Mouse (Mus musculus): ENCODE results near the gene Olfr193. TPM values are rescaled to one million over a fixed set of nuclear protein-coding genes. Genes with fewer than 3 reads are reported as not detected.
"Not testable (repeated sequence)": the region's sequence is repeated elsewhere in the genome, so short reads cannot be mapped to it uniquely, and the experiment has no call there.

Olfr193 gene
- not detected in 2 replicates for polyA plus RNA-seq (2014; fragmentation: Nextera tagmentation; extraction: Ambion mirVana)

- H3K4me1 ChIP-seq (ENCODE audit: insufficient read depth) = no peaks in the 10 kb centered on the region
- ATAC-seq (ENCODE audit: insufficient read depth) = no peak
- no peak for TF ChIP-seq CTCF (IDR thresholded peaks at IDR 0.05; ENCODE audit: low read depth)
- H3K27me3 ChIP-seq (ENCODE audit: insufficient read depth, low read length) = no peaks in the 10 kb centered on the region
- no peak for DNase-seq
- H3K4me2 ChIP-seq = no peak within 1 kb of the TSS
- 84% methylated on average over 1 of the region's 1 CpGs for WGBS
- no peaks in the 10 kb centered on the region for H3K9me3 ChIP-seq (ENCODE audit: low read depth, low read length)
- no peak within 1 kb of the TSS for H3K27ac ChIP-seq (ENCODE audit: low read depth)
- no peak within 1 kb of the TSS for H3K9ac ChIP-seq
- H3K36me3 ChIP-seq (ENCODE audit: insufficient read depth) = no peaks in the 10 kb centered on the region
- H3K4me3 ChIP-seq (ENCODE audit: low read depth, low read length) = no peak within 1 kb of the TSS
These were observed at the start of gene Olfr193 for GRCm38 (mm10) chr16:59111781-59112180. TSS of gene Olfr193 (minus strand) at chr16:59111881.

GRCm38 (mm10) chr16:59151996-59152395 is 40.3 kb upstream of the Olfr193 start:
- no peaks in the 10 kb centered on the region for H3K9me3 ChIP-seq (ENCODE audit: low read depth, low read length)
- H3K4me3 ChIP-seq (ENCODE audit: low read depth, low read length) = no peak overlapping the region
- WGBS = 100% methylated on average over 2 of the region's 2 CpGs
- no peak for DNase-seq
- H3K27ac ChIP-seq (ENCODE audit: low read depth) = no peak overlapping the region
- no peak overlapping the region for H3K9ac ChIP-seq
- no peaks in the 10 kb centered on the region for H3K27me3 ChIP-seq (ENCODE audit: insufficient read depth, low read length)
- H3K36me3 ChIP-seq (ENCODE audit: insufficient read depth) = no peaks in the 10 kb centered on the region
- no peaks in the 10 kb centered on the region for H3K4me1 ChIP-seq (ENCODE audit: insufficient read depth)
- no peak for ATAC-seq (ENCODE audit: insufficient read depth)
- no peak for TF ChIP-seq CTCF (IDR thresholded peaks at IDR 0.05; ENCODE audit: low read depth)
- H3K4me2 ChIP-seq = no peak overlapping the region

- Histone ChIP-seq H3K36me3 (ENCODE audit: insufficient read depth) (no peaks in the 10 kb centered on the region), H3K4me3 (ENCODE audit: low read depth, low read length) (no peak within 1 kb of the TSS), H3K27me3 (ENCODE audit: insufficient read depth, low read length) (no peaks in the 10 kb centered on the region), H3K4me2 (no peak within 1 kb of the TSS), H3K9ac (no peak within 1 kb of the TSS), H3K27ac (ENCODE audit: low read depth) (no peak within 1 kb of the TSS), H3K9me3 (ENCODE audit: low read depth, low read length) (no peaks in the 10 kb centered on the region), H3K4me1 (ENCODE audit: insufficient read depth) (no peaks in the 10 kb centered on the region)
- ATAC-seq (ENCODE audit: insufficient read depth) (no peak), DNase-seq (no peak)
- WGBS = 93% methylated on average over 1 of the region's 1 CpGs
- no peak for TF ChIP-seq CTCF (IDR thresholded peaks at IDR 0.05; ENCODE audit: low read depth)
These were observed 35.1 kb upstream of the Olfr193 start, which contains the start of gene Olfr195 for GRCm38 (mm10) chr16:59146746-59147145. TSS of gene Olfr195 (plus strand) at chr16:59147046.

GRCm38 (mm10) chr16:59141105-59141504 is 29.4 kb upstream of the Olfr193 start:
- H3K9ac ChIP-seq = no peak overlapping the region
- peak; percentile 16 for DNase-seq
- peak; percentile 75; the same call in 1 of the 2 replicates for ATAC-seq (ENCODE audit: insufficient read depth)
- H3K36me3 ChIP-seq (ENCODE audit: insufficient read depth) = no peaks in the 10 kb centered on the region
- no peak for TF ChIP-seq CTCF (IDR thresholded peaks at IDR 0.05; ENCODE audit: low read depth)
- H3K27me3 ChIP-seq (ENCODE audit: insufficient read depth, low read length) = no peaks in the 10 kb centered on the region
- no peak overlapping the region for H3K4me2 ChIP-seq
- H3K27ac ChIP-seq (ENCODE audit: low read depth) = no peak overlapping the region
- no peak overlapping the region for H3K4me3 ChIP-seq (ENCODE audit: low read depth, low read length)
- no peaks in the 10 kb centered on the region for H3K4me1 ChIP-seq (ENCODE audit: insufficient read depth)
- H3K9me3 ChIP-seq (ENCODE audit: low read depth, low read length) = no peaks in the 10 kb centered on the region

- no peaks in the 10 kb centered on the region for H3K36me3 ChIP-seq (ENCODE audit: insufficient read depth)
- no peak overlapping the region for H3K4me2 ChIP-seq
- no peak for ATAC-seq (ENCODE audit: insufficient read depth)
- TF ChIP-seq CTCF (IDR thresholded peaks at IDR 0.05; ENCODE audit: low read depth) = no peak
- H3K27ac ChIP-seq (ENCODE audit: low read depth) = no peak overlapping the region
- 82% methylated on average over 1 of the region's 1 CpGs for WGBS
- no peaks in the 10 kb centered on the region for H3K4me1 ChIP-seq (ENCODE audit: insufficient read depth)
- H3K9me3 ChIP-seq (ENCODE audit: low read depth, low read length) = no peaks in the 10 kb centered on the region
- DNase-seq = no peak
- H3K27me3 ChIP-seq (ENCODE audit: insufficient read depth, low read length) = no peaks in the 10 kb centered on the region
- H3K4me3 ChIP-seq (ENCODE audit: low read depth, low read length) = no peak overlapping the region
- no peak overlapping the region for H3K9ac ChIP-seq
These were observed 19.1 kb upstream of the Olfr193 start for GRCm38 (mm10) chr16:59130740-59131139.

- Histone ChIP-seq H3K9ac (no peak within 1 kb of the TSS), H3K9me3 (ENCODE audit: low read depth, low read length) (no peaks in the 10 kb centered on the region), H3K27me3 (ENCODE audit: insufficient read depth, low read length) (no peaks in the 10 kb centered on the region), H3K4me3 (ENCODE audit: low read depth, low read length) (no peak within 1 kb of the TSS), H3K27ac (ENCODE audit: low read depth) (no peak within 1 kb of the TSS), H3K4me2 (no peak within 1 kb of the TSS), H3K36me3 (ENCODE audit: insufficient read depth) (no peaks in the 10 kb centered on the region), H3K4me1 (ENCODE audit: insufficient read depth) (no peaks in the 10 kb centered on the region)
- ATAC-seq (ENCODE audit: insufficient read depth) (no peak), DNase-seq (no peak)
- no peak for TF ChIP-seq CTCF (IDR thresholded peaks at IDR 0.05; ENCODE audit: low read depth)
These were observed 9.3 kb upstream of the Olfr193 start, which contains the start of gene Olfr194 for GRCm38 (mm10) chr16:59120969-59121368. TSS of gene Olfr194 (minus strand) at chr16:59121069.

GRCm38 (mm10) chr16:59108522-59108921 is 3.2 kb downstream of the Olfr193 start:
- H3K4me3 ChIP-seq (ENCODE audit: low read depth, low read length); H3K27me3 ChIP-seq (ENCODE audit: insufficient read depth, low read length); H3K4me2 ChIP-seq; H3K9me3 ChIP-seq (ENCODE audit: low read depth, low read length); H3K27ac ChIP-seq (ENCODE audit: low read depth); H3K4me1 ChIP-seq (ENCODE audit: insufficient read depth); H3K36me3 ChIP-seq (ENCODE audit: insufficient read depth); H3K9ac ChIP-seq: not testable (repeated sequence)
- peak; percentile 75; the same call in 1 of the 2 replicates for ATAC-seq (ENCODE audit: insufficient read depth)
- peak; percentile 15 for DNase-seq
- WGBS = 24% methylated on average over 5 of the region's 5 CpGs

- Histone ChIP-seq H3K4me2 (no peak overlapping the region), H3K4me3 (ENCODE audit: low read depth, low read length) (no peak overlapping the region), H3K9ac (no peak overlapping the region), H3K27me3 (ENCODE audit: insufficient read depth, low read length) (no peaks in the 10 kb centered on the region), H3K9me3 (ENCODE audit: low read depth, low read length) (no peaks in the 10 kb centered on the region), H3K27ac (ENCODE audit: low read depth) (no peak overlapping the region), H3K4me1 (ENCODE audit: insufficient read depth) (no peaks in the 10 kb centered on the region), H3K36me3 (ENCODE audit: insufficient read depth) (no peaks in the 10 kb centered on the region)
- DNase-seq (no peak), ATAC-seq (ENCODE audit: insufficient read depth) (no peak)
- no peak for TF ChIP-seq CTCF (IDR thresholded peaks at IDR 0.05; ENCODE audit: low read depth)
- WGBS = 70% methylated on average over 2 of the region's 2 CpGs
These were observed 6.4 kb downstream of the Olfr193 start for GRCm38 (mm10) chr16:59105312-59105711.

GRCm38 (mm10) chr16:59089722-59090121 is 22.0 kb downstream of the Olfr193 start, which contains the start of gene Olfr191:
TSS of gene Olfr191 (minus strand) at chr16:59089822.
- not testable (repeated sequence) for H3K4me2 ChIP-seq; H3K4me1 ChIP-seq (ENCODE audit: insufficient read depth); H3K9me3 ChIP-seq (ENCODE audit: low read depth, low read length); DNase-seq; H3K27ac ChIP-seq (ENCODE audit: low read depth); H3K9ac ChIP-seq; H3K4me3 ChIP-seq (ENCODE audit: low read depth, low read length); H3K36me3 ChIP-seq (ENCODE audit: insufficient read depth); ATAC-seq (ENCODE audit: insufficient read depth); H3K27me3 ChIP-seq (ENCODE audit: insufficient read depth, low read length)
- 57% methylated on average over 1 of the region's 1 CpGs for WGBS

GRCm38 (mm10) chr16:59081113-59081512 is 30.6 kb downstream of the Olfr193 start:
- not testable (repeated sequence) for H3K27me3 ChIP-seq (ENCODE audit: insufficient read depth, low read length); DNase-seq; H3K4me3 ChIP-seq (ENCODE audit: low read depth, low read length); H3K27ac ChIP-seq (ENCODE audit: low read depth); H3K9me3 ChIP-seq (ENCODE audit: low read depth, low read length); H3K36me3 ChIP-seq (ENCODE audit: insufficient read depth); H3K9ac ChIP-seq; H3K4me2 ChIP-seq; H3K4me1 ChIP-seq (ENCODE audit: insufficient read depth); ATAC-seq (ENCODE audit: insufficient read depth)
- 80% methylated on average over 2 of the region's 2 CpGs for WGBS
